Mouse (Mus musculus): ENCODE measurements around the gene Recql.
"Not testable (repeated sequence)": the region's sequence is repeated elsewhere in the genome, so short reads cannot be mapped to it uniquely, and the experiment has no call there.

The Recql gene

GRCm38 (mm10) chr6:142365742-142366472 is 21.0 kb downstream of the Recql start:
- DNase-seq (ENCODE audit: low read depth, low spot score): no peak

GRCm38 (mm10) chr6:142363019-142363576 is 23.8 kb downstream of the Recql start:
- peak; percentile 36 for DNase-seq (ENCODE audit: low read depth, low spot score)

GRCm38 (mm10) chr6:142362036-142362435 is 24.9 kb downstream of the Recql start:
- DNase-seq (ENCODE audit: low read depth, low spot score): no peak

- no peak for DNase-seq (ENCODE audit: low read depth, low spot score)
Measured at GRCm38 (mm10) chr6:142357106-142357505, 29.8 kb downstream of the Recql start.

GRCm38 (mm10) chr6:142352099-142352498 is 34.8 kb downstream of the Recql start:
- DNase-seq (ENCODE audit: low read depth, low spot score): not testable (repeated sequence)

- DNase-seq (ENCODE audit: low read depth, low spot score): no peak
Measured at GRCm38 (mm10) chr6:142347431-142348385, 39.2 kb downstream of the Recql start.

GRCm38 (mm10) chr6:142346181-142347110 is 40.4 kb downstream of the Recql start:
- DNase-seq (ENCODE audit: low read depth, low spot score): no peak

GRCm38 (mm10) chr6:142345440-142346038 is 41.3 kb downstream of the Recql start, which contains the start of gene Pyroxd1:
Gene Pyroxd1, plus strand, starts transcription at chr6:142345654.
- DNase-seq (ENCODE audit: low read depth, low spot score): peak; percentile 96

GRCm38 (mm10) chr6:142343561-142343960 is 43.3 kb downstream of the Recql start:
- peak; percentile 53 for DNase-seq (ENCODE audit: low read depth, low spot score)

- DNase-seq (ENCODE audit: low read depth, low spot score): no peak
Measured at GRCm38 (mm10) chr6:142339576-142339975, 47.3 kb downstream of the Recql start.

- no peak for DNase-seq (ENCODE audit: low read depth, low spot score)
Measured at GRCm38 (mm10) chr6:142338961-142339360, 47.9 kb downstream of the Recql start.

GRCm38 (mm10) chr6:142329201-142329600 is 57.7 kb downstream of the Recql start:
- DNase-seq (ENCODE audit: low read depth, low spot score): no peak

- DNase-seq (ENCODE audit: low read depth, low spot score): no peak
Measured at GRCm38 (mm10) chr6:142326598-142326997, 60.3 kb downstream of the Recql start.

- no peak for DNase-seq (ENCODE audit: low read depth, low spot score)
Measured at GRCm38 (mm10) chr6:142322881-142323280, 64.0 kb downstream of the Recql start, which contains the start of gene Slco1a5. Gene Slco1a5, minus strand, starts transcription at chr6:142322981.

- no peak for DNase-seq (ENCODE audit: low read depth, low spot score)
Measured at GRCm38 (mm10) chr6:142317106-142317505, 69.8 kb downstream of the Recql start.

- DNase-seq (ENCODE audit: low read depth, low spot score): no peak
Measured at GRCm38 (mm10) chr6:142314285-142314684, 72.6 kb downstream of the Recql start.

GRCm38 (mm10) chr6:142305076-142305475 is 81.8 kb downstream of the Recql start:
- DNase-seq (ENCODE audit: low read depth, low spot score): no peak
